Mouse (Mus musculus): Measurements from ENCODE around the gene Als2cl. TPM values are rescaled to one million over a fixed set of nuclear protein-coding genes. Genes with fewer than 3 reads are reported as not detected.
A peak's percentile ranks its signal among the peaks of the same experiment; 100 is the strongest.

The Als2cl gene
- polyA plus RNA-seq, 1 experiment from 2014 or later = 9.7 TPM

- Histone ChIP-seq H3K27me3 (ENCODE audit: control insufficient read depth, insufficient read depth, low read depth, low read length) (peaks cover 17% of the 10 kb centered on the region), H3K4me2 (ENCODE audit: low read depth, low read length) (no peak overlapping the region), H3K36me3 (ENCODE audit: control insufficient read depth, insufficient read depth, low read length) (no peaks in the 10 kb centered on the region), H3K9me3 (ENCODE audit: control insufficient read depth, low read length) (no peaks in the 10 kb centered on the region), H3K4me1 (replicated peaks; ENCODE audit: control insufficient read depth, insufficient read depth, low read length) (no peaks in the 10 kb centered on the region), H3K27ac (ENCODE audit: low read length) (no peak overlapping the region), H3K9ac (ENCODE audit: low read length) (no peak overlapping the region), H3K4me3 (ENCODE audit: low read length) (no peak overlapping the region)
- ATAC-seq (ENCODE audit: low read depth) = no peak
- 55% methylated on average over 7 of the region's 7 CpGs for WGBS
These were observed 23.8 kb upstream of the Als2cl start for GRCm38 (mm10) chr9:110855903-110856302.

- H3K36me3 ChIP-seq (ENCODE audit: control insufficient read depth, insufficient read depth, low read length) = no peaks in the 10 kb centered on the region
- H3K4me1 ChIP-seq (replicated peaks; ENCODE audit: control insufficient read depth, insufficient read depth, low read length) = no peaks in the 10 kb centered on the region
- 33% methylated on average over 4 of the region's 4 CpGs for WGBS
- no peaks in the 10 kb centered on the region for H3K9me3 ChIP-seq (ENCODE audit: control insufficient read depth, low read length)
- H3K9ac ChIP-seq (ENCODE audit: low read length) = no peak overlapping the region
- H3K4me2 ChIP-seq (ENCODE audit: low read depth, low read length) = no peak overlapping the region
- peaks cover 17% of the 10 kb centered on the region for H3K27me3 ChIP-seq (ENCODE audit: control insufficient read depth, insufficient read depth, low read depth, low read length)
- no peak for ATAC-seq (ENCODE audit: low read depth)
- no peak overlapping the region for H3K27ac ChIP-seq (ENCODE audit: low read length)
- H3K4me3 ChIP-seq (ENCODE audit: low read length) = no peak overlapping the region
These were observed 22.8 kb upstream of the Als2cl start for GRCm38 (mm10) chr9:110856920-110857319.

- H3K4me2 ChIP-seq (ENCODE audit: low read depth, low read length) = peak within 1 kb of the TSS; percentile 46
- H3K27ac ChIP-seq (ENCODE audit: low read length) = no peak within 1 kb of the TSS
- H3K27me3 ChIP-seq (ENCODE audit: control insufficient read depth, insufficient read depth, low read depth, low read length) = peaks cover 17% of the 10 kb centered on the region
- no peaks in the 10 kb centered on the region for H3K36me3 ChIP-seq (ENCODE audit: control insufficient read depth, insufficient read depth, low read length)
- no peaks in the 10 kb centered on the region for H3K9me3 ChIP-seq (ENCODE audit: control insufficient read depth, low read length)
- H3K4me3 ChIP-seq (ENCODE audit: low read length) = peak within 1 kb of the TSS; percentile 16
- ATAC-seq (ENCODE audit: low read depth) = no peak
- peak within 1 kb of the TSS; percentile 21; the same call in 1 of the 2 replicates for H3K9ac ChIP-seq (ENCODE audit: low read length)
- 13% methylated on average over 43 of the region's 50 CpGs for WGBS
- H3K4me1 ChIP-seq (replicated peaks; ENCODE audit: control insufficient read depth, insufficient read depth, low read length) = no peaks in the 10 kb centered on the region
These were observed 21.7 kb upstream of the Als2cl start, which contains the start of gene Prss50 for GRCm38 (mm10) chr9:110857781-110858472. TSS of gene Prss50 (plus strand) at chr9:110857967.

DNA sequence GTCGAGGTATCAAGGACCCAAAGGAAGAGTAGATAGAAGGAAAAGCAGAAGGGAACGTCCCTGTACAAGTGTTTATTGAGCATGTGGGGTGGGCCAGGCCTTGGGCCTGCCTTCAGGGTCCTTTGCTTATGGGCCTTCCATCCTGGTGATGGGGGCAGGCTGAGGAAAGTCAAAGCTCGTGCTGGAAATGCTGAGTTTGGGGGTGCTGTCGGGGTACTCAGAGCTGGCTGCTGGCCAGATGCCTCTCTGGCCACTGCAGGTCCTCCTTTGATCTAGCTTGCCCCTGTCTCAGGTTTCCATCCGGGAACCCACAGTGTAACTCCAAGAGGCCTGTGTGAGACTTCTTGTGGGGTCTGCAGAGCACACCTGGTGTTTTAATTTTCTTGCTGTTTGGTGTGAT lies 21.1 kb upstream of the Als2cl start:
- 39% methylated on average over 5 of the region's 5 CpGs for WGBS
- no peaks in the 10 kb centered on the region for H3K9me3 ChIP-seq (ENCODE audit: control insufficient read depth, low read length)
- H3K4me3 ChIP-seq (ENCODE audit: low read length) = no peak overlapping the region
- no peak overlapping the region for H3K9ac ChIP-seq (ENCODE audit: low read length)
- ATAC-seq (ENCODE audit: low read depth) = no peak
- H3K27me3 ChIP-seq (ENCODE audit: control insufficient read depth, insufficient read depth, low read depth, low read length) = peaks cover 17% of the 10 kb centered on the region
- H3K4me2 ChIP-seq (ENCODE audit: low read depth, low read length) = no peak overlapping the region
- H3K27ac ChIP-seq (ENCODE audit: low read length) = no peak overlapping the region
- no peaks in the 10 kb centered on the region for H3K36me3 ChIP-seq (ENCODE audit: control insufficient read depth, insufficient read depth, low read length)
- no peaks in the 10 kb centered on the region for H3K4me1 ChIP-seq (replicated peaks; ENCODE audit: control insufficient read depth, insufficient read depth, low read length)

GRCm38 (mm10) chr9:110858967-110859596 lies 20.6 kb upstream of the Als2cl start:
- H3K27ac ChIP-seq (ENCODE audit: low read length) = no peak overlapping the region
- no peaks in the 10 kb centered on the region for H3K9me3 ChIP-seq (ENCODE audit: control insufficient read depth, low read length)
- no peaks in the 10 kb centered on the region for H3K36me3 ChIP-seq (ENCODE audit: control insufficient read depth, insufficient read depth, low read length)
- no peak overlapping the region for H3K4me2 ChIP-seq (ENCODE audit: low read depth, low read length)
- no peaks in the 10 kb centered on the region for H3K4me1 ChIP-seq (replicated peaks; ENCODE audit: control insufficient read depth, insufficient read depth, low read length)
- no peak overlapping the region for H3K4me3 ChIP-seq (ENCODE audit: low read length)
- H3K27me3 ChIP-seq (ENCODE audit: control insufficient read depth, insufficient read depth, low read depth, low read length) = peaks cover 17% of the 10 kb centered on the region
- WGBS = 83% methylated on average over 5 of the region's 5 CpGs
- H3K9ac ChIP-seq (ENCODE audit: low read length) = no peak overlapping the region
- no peak for ATAC-seq (ENCODE audit: low read depth)

GRCm38 (mm10) chr9:110871030-110871429 lies 8.6 kb upstream of the Als2cl start:
- no peak overlapping the region for H3K4me3 ChIP-seq (ENCODE audit: low read length)
- no peaks in the 10 kb centered on the region for H3K36me3 ChIP-seq (ENCODE audit: control insufficient read depth, insufficient read depth, low read length)
- no peak overlapping the region for H3K9ac ChIP-seq (ENCODE audit: low read length)
- H3K27ac ChIP-seq (ENCODE audit: low read length) = no peak overlapping the region
- peaks cover 7% of the 10 kb centered on the region for H3K4me1 ChIP-seq (replicated peaks; ENCODE audit: control insufficient read depth, insufficient read depth, low read length)
- H3K9me3 ChIP-seq (ENCODE audit: control insufficient read depth, low read length) = no peaks in the 10 kb centered on the region
- no peak overlapping the region for H3K4me2 ChIP-seq (ENCODE audit: low read depth, low read length)
- WGBS = 18% methylated on average over 7 of the region's 7 CpGs
- ATAC-seq (ENCODE audit: low read depth) = no peak
- H3K27me3 ChIP-seq (ENCODE audit: control insufficient read depth, insufficient read depth, low read depth, low read length) = peaks cover 15% of the 10 kb centered on the region; the same call in 1 of the 2 replicates

DNA sequence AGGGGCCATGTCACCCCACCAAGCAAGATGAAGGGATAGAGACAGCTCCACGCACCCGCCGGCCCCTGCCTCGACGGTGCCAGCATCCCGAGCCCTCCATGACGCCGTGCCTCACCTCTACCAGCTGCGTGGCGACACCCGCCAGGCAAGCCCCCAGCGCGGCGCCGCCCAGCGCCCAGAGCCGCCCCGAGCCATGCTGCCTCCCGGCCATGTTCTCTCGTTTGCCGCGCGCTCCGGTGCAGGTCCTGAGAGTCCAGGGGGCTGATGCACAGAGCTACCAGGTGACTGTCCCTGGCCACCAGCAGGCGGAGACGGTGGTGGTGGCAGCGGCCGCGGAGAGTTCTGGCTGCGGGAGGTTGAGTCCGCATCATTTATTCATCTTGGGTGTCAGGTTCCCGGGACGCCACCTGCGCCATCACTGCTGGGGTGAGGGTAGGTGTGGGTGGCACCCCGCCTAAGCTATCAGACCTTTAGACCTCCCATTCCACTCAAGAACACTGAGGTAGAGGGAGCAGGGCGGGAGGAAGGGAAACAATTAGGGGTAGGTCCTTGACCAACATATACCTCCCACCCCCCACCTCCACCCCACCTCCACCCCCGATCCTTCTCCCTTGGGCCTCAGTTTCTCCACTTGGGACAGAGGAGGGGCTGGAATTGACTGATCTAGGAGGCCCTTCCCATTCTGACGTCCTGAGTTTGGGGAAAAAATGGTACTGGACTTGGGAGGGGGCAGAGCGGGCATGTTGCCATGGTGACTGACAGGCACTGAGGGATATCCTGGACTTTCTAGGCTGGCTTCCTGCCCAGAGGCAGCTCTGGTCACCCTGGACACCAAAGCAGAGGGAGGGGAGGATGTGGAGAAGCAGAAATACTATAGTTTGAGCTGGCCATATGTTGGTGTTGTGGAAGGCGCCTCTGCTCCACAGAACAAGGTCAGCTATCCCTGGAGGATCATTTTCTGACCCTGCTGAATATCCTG lies 5.7 kb upstream of the Als2cl start:
- WGBS = 7% methylated on average over 40 of the region's 40 CpGs
- H3K9me3 ChIP-seq (ENCODE audit: control insufficient read depth, low read length) = no peaks in the 10 kb centered on the region
- H3K36me3 ChIP-seq (ENCODE audit: control insufficient read depth, insufficient read depth, low read length) = no peaks in the 10 kb centered on the region
- H3K4me1 ChIP-seq (replicated peaks; ENCODE audit: control insufficient read depth, insufficient read depth, low read length) = peaks cover 11% of the 10 kb centered on the region
- peaks cover 15% of the 10 kb centered on the region; the same call in 1 of the 2 replicates for H3K27me3 ChIP-seq (ENCODE audit: control insufficient read depth, insufficient read depth, low read depth, low read length)
- H3K27ac ChIP-seq (ENCODE audit: low read length) = no peak overlapping the region
- H3K4me3 ChIP-seq (ENCODE audit: low read length) = peak overlapping the region; percentile 32
- peak; percentile 67; the same call in 1 of the 2 replicates for ATAC-seq (ENCODE audit: low read depth)
- H3K9ac ChIP-seq (ENCODE audit: low read length) = 0 out of 2 replicates have a peak overlapping the region, but pooled peaks have one; percentile 21
- H3K4me2 ChIP-seq (ENCODE audit: low read depth, low read length) = peak overlapping the region; percentile 41

DNA sequence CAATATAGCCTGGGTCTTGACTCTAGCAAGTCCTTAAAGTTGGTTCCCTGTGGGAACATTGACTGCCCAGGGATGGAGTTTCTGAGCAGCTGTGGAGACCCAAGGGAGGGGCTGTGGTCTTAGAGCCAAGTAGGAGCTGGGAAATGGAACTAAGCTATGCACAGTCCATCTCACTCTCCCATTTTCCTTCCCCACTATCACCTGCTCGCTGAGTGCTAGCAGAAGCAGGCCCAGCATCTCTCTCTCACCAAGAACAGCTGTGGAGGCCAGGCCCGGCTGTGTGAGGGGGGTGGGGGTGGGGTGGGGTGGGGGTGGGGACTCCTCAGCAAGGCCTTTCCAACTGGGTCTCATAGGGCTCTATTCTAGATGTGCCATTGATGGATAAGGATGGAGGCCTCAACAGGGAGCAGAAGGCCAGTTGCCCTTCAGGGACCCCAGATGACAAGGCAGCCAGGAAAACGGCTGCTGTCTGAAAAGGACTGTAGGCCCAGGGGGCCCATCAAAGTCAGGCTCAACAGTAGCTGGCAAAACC lies 4.9 kb upstream of the Als2cl start:
- ATAC-seq (ENCODE audit: low read depth) = no peak
- Histone ChIP-seq H3K9me3 (ENCODE audit: control insufficient read depth, low read length) (no peaks in the 10 kb centered on the region), H3K4me1 (replicated peaks; ENCODE audit: control insufficient read depth, insufficient read depth, low read length) (peaks cover 17% of the 10 kb centered on the region), H3K27ac (ENCODE audit: low read length) (no peak overlapping the region), H3K9ac (ENCODE audit: low read length) (no peak overlapping the region), H3K4me2 (ENCODE audit: low read depth, low read length) (no peak overlapping the region), H3K27me3 (ENCODE audit: control insufficient read depth, insufficient read depth, low read depth, low read length) (peaks cover 15% of the 10 kb centered on the region; the same call in 1 of the 2 replicates), H3K36me3 (ENCODE audit: control insufficient read depth, insufficient read depth, low read length) (no peaks in the 10 kb centered on the region), H3K4me3 (ENCODE audit: low read length) (no peak overlapping the region)
- 26% methylated on average over 3 of the region's 3 CpGs for WGBS

All from lung, embryonic 16.5 days (tissue).